7 mouse cellular contexts compared by ENCODE assay signal in the genomic region with DNA sequence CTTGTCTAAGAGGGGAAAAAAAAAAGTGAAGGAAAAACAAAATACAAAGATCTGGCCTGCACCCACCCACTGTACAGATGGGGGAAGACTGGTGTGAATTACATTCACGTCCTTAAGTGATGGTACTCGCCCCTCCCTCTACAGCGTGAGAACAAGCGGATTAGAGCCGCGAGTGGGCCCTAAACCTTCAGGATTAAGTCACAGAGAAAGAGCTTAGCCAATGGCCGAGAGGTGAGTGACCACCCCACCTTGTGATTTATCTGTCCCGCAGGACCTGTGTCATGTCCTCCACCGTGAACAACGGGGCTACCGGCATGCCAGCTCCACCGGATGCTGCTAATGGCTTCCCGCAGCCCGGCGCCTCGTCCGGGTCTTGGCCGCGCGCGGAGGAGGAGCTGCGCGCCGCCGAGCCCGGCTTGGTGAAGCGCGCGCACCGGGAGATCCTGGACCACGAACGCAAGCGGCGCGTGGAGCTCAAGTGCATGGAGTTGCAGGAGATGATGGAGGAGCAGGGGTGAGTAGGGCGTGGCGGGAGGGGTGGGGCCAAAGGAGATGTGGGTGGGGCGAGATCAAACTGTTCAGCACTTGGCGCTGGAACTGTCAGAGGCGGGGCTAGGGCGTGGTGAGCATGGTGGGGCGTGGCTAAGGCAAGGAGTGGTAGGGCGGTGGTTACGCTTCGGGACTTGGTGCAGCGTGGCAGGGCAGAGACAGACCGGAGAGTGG. TPM values are rescaled to one million over a fixed set of nuclear protein-coding genes. Genes with fewer than 3 reads are reported as not detected.
A peak's percentile ranks its signal among the peaks of the same experiment; 100 is the strongest.
DNase-seq lines count a peak whose midpoint lies in the region; ATAC-seq lines count a peak whose summit lies in the region.

No protein-coding gene starts in this region.

- no peaks in the 10 kb centered on the region for H3K9me3 ChIP-seq in intestine, embryonic 14.5 days (ENCODE audit: control insufficient read depth, low read length)

- H3K4me1 ChIP-seq in intestine, embryonic 14.5 days (replicated peaks; ENCODE audit: control insufficient read depth, insufficient read depth, low read length): peaks cover 7% of the 10 kb centered on the region

- 1% methylated on average over 47 of the region's 47 CpGs for WGBS in intestine, embryonic 14.5 days

- H3K9ac ChIP-seq in intestine, embryonic 14.5 days (ENCODE audit: low read length): peak overlapping the region; percentile 22; the same call in 1 of the 2 replicates

- H3K4me3 ChIP-seq in intestine, embryonic 14.5 days (ENCODE audit: low read depth, low read length): peak overlapping the region; percentile 43

- peak; percentile 90 for DNase-seq in adrenal gland, adult 2 months
- DNase-seq in cerebellum, postnatal 14 days: peak; percentile 77 to 82
- DNase-seq in frontal cortex, postnatal 25 days (ENCODE audit: low spot score in 2 of 2): peak; percentile 38 to 46
- DNase-seq in intestine, embryonic 14.5 days (ENCODE audit: low spot score): peak; percentile 94
- DNase-seq in left cerebral cortex, postnatal 14 days (ENCODE audit: low spot score in 2 of 2): peak; percentile 68 to 83
- peak; percentile 70 for DNase-seq in right cerebral cortex, postnatal 25 days

- peak; percentile 89 for ATAC-seq in intestine, embryonic 14.5 days (replicated peaks; ENCODE audit: low FRiP score, low TSS enrichment, low read depth)
- ATAC-seq in megakaryocyte-erythroid progenitor cell, adult 5-6 weeks (replicated peaks; ENCODE audit: low FRiP score, low TSS enrichment, poor library complexity, severe bottlenecking): peak; percentile 99

- peaks cover 10% of the 10 kb centered on the region; the same call in 1 of the 2 replicates for H3K27me3 ChIP-seq in intestine, embryonic 14.5 days (replicated peaks; ENCODE audit: control insufficient read depth, insufficient read depth, low read length)

- no peaks in the 10 kb centered on the region for H3K36me3 ChIP-seq in intestine, embryonic 14.5 days (ENCODE audit: control insufficient read depth, insufficient read depth, low read length)

- H3K27ac ChIP-seq in intestine, embryonic 14.5 days (ENCODE audit: low read depth): no peak overlapping the region

- intact Hi-C loops in left cerebral cortex, postnatal 14 days (cut with DNase I): no loop called here

- H3K4me2 ChIP-seq in intestine, embryonic 14.5 days (ENCODE audit: low read length): peak overlapping the region; percentile 91

RNA-seq across cellular contexts. Expression of a gene that starts 28.2 kb away (rescaled TPM):
- total RNA-seq in adrenal gland, adult 2 months (2021): 1 to 10 TPM; 2.8 to 3.9 TPM
- polyA plus RNA-seq in adrenal gland, adult 2 months (2012; rRNA removed): 3.0 and 3.6 TPM in 2 replicates
- polyA plus RNA-seq in intestine, embryonic 14.5 days (2014; fragmentation: Nextera tagmentation; extraction: Ambion mirVana): 2.2 and 2.7 TPM in 2 replicates
- total RNA-seq in left cerebral cortex, postnatal 14 days (2021): 10 to 100 TPM; 95.2 to 95.9 TPM
- not detected in 2 replicates for total RNA-seq in megakaryocyte-erythroid progenitor cell, adult 5-6 weeks (2014; fragmentation: Nextera tagmentation)
- total RNA-seq in megakaryocyte-erythroid progenitor cell, adult 5-6 weeks (2017): not detected in 2 replicates

RNA-seq across cellular contexts. Expression of a gene that starts 52.8 kb away (rescaled TPM):
- total RNA-seq in adrenal gland, adult 2 months (2021): 100 to 1,000 TPM; 236 to 614 TPM
- 309 and 678 TPM in 2 replicates for polyA plus RNA-seq in adrenal gland, adult 2 months (2012; rRNA removed)
- polyA plus RNA-seq in intestine, embryonic 14.5 days (2014; fragmentation: Nextera tagmentation; extraction: Ambion mirVana): 79.9 and 81.7 TPM in 2 replicates
- 1 to 10 TPM; 6.9 to 9.4 TPM for total RNA-seq in left cerebral cortex, postnatal 14 days (2021)
- not detected in 2 replicates for total RNA-seq in megakaryocyte-erythroid progenitor cell, adult 5-6 weeks (2014; fragmentation: Nextera tagmentation)
- not detected in 2 replicates for total RNA-seq in megakaryocyte-erythroid progenitor cell, adult 5-6 weeks (2017)

RNA-seq across cellular contexts. Expression of a gene that starts 56.6 kb away (rescaled TPM):
- 100 to 1,000 TPM; 593 to 606 TPM for total RNA-seq in adrenal gland, adult 2 months (2021)
- 1,232 and 1,278 TPM in 2 replicates for polyA plus RNA-seq in adrenal gland, adult 2 months (2012; rRNA removed)
- polyA plus RNA-seq in intestine, embryonic 14.5 days (2014; fragmentation: Nextera tagmentation; extraction: Ambion mirVana): 597 and 634 TPM in 2 replicates
- total RNA-seq in left cerebral cortex, postnatal 14 days (2021): 100 to 1,000 TPM; 472 to 478 TPM
- 441 and 446 TPM in 2 replicates for total RNA-seq in megakaryocyte-erythroid progenitor cell, adult 5-6 weeks (2014; fragmentation: Nextera tagmentation)
- 207 and 288 TPM in 2 replicates for total RNA-seq in megakaryocyte-erythroid progenitor cell, adult 5-6 weeks (2017)

RNA-seq across cellular contexts. Expression of a gene that starts 56.7 kb away (rescaled TPM):
- under 1 TPM; 0.32 to 0.52 TPM for total RNA-seq in adrenal gland, adult 2 months (2021)
- 0.29 and 0.48 TPM in 2 replicates for polyA plus RNA-seq in adrenal gland, adult 2 months (2012; rRNA removed)
- polyA plus RNA-seq in intestine, embryonic 14.5 days (2014; fragmentation: Nextera tagmentation; extraction: Ambion mirVana): 0.28 TPM in 1 of 2 replicates, not detected in the other
- not detected for total RNA-seq in left cerebral cortex, postnatal 14 days (2021)
- 3.0 TPM in 1 of 2 replicates, not detected in the other for total RNA-seq in megakaryocyte-erythroid progenitor cell, adult 5-6 weeks (2014; fragmentation: Nextera tagmentation)
- not detected in 2 replicates for total RNA-seq in megakaryocyte-erythroid progenitor cell, adult 5-6 weeks (2017)

Comparison
In these comparisons a context has a peak if more than half of its experiments do, and no peak if none do; other contexts are left out.
1. DNase-seq: peak in every context shown above with its lines; median percentile 94 in intestine, embryonic 14.5 days; 90 in adrenal gland, adult 2 months; 80 in cerebellum, postnatal 14 days; 76 in left cerebral cortex, postnatal 14 days; 70 in right cerebral cortex, postnatal 25 days; 42 in frontal cortex, postnatal 25 days.
2. RNA of a gene that starts 28.2 kb away (total RNA-seq): 95.2 to 95.9 TPM in left cerebral cortex, postnatal 14 days; 2.8 to 3.9 TPM in adrenal gland, adult 2 months and not detected in megakaryocyte-erythroid progenitor cell, adult 5-6 weeks; every median in the first group is over 10 times any median in the second.
3. RNA of a gene that starts 52.8 kb away (total RNA-seq): 236 to 614 TPM in adrenal gland, adult 2 months; 6.9 to 9.4 TPM in left cerebral cortex, postnatal 14 days and not detected in megakaryocyte-erythroid progenitor cell, adult 5-6 weeks; every median in the first group is over 10 times any median in the second.